Mouse (Mus musculus) cerebellum, adult 11-12 months (tissue): ENCODE measurements around the gene Luc7l3.

Experiments
- DNase-seq: peaks from one replicate; pipeline ENCODE4 v3.0.0; 2022

The Luc7l3 gene

DNA sequence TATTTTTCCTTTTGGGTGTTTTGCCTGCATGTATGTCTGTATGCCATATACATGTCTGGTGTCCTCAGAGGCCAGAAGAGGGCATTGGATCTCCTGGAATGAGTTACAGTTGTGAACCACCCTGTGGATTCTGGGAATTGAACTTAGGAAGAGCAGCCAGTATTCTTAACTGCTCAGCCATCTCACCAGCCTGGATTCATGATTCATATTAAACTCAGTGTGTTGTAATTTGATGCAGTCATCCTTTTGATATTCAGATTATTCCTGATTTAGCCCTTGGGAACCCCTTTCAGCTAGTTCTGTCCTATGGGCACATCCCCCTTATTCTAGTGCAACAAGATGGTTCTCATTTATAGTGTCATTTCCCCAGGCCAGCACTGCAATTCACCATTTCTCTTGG is 14.8 kb upstream of the Luc7l3 start:
- DNase-seq, result no peak

DNA sequence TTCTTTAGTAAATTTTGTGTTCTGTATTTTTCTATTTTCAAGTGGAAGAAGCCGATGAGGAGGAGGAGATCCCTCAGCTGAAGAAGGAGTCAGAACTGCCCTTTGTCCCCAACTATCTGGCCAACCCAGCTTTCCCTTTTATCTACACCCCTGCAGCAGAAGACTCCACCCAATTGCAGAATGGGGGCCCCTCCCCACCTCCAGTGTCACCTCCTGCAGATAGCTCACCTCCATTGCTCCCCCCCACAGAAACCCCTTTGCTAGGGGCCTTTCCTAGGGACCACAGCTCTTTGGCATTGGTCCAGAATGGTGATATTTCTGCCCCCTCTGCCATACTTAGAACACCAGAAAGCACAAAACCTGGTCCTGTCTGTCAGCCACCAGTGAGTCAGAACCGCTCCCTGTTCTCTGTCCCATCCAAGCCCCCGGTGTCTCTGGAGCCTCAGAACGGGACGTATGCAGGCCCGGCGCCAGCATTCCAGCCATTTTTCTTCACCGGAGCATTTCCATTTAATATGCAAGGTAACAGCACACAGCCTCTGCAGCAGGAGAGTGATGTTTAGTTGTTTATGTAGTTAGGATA is 12.7 kb upstream of the Luc7l3 start:
- DNase-seq, result no peak

DNA sequence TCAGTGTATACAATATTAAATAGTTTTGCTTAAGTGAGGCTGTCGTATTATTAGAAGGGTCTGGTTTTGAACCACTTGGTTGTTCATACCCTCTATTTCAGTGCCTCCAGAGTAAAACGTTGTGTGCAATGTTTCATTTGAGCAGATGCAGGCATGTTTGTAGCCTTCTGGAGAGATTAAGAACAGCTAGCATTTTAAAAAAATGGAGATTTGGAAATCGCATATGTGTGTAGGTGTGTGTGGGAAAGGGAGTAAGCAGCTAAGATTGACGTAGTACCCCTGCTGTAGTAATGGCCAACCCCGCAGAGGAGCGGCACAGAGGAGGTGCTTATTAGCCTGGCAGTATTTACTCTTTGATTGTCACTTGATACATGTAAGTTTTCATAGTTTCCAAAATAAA is 10.9 kb upstream of the Luc7l3 start:
- no peak for DNase-seq

DNA sequence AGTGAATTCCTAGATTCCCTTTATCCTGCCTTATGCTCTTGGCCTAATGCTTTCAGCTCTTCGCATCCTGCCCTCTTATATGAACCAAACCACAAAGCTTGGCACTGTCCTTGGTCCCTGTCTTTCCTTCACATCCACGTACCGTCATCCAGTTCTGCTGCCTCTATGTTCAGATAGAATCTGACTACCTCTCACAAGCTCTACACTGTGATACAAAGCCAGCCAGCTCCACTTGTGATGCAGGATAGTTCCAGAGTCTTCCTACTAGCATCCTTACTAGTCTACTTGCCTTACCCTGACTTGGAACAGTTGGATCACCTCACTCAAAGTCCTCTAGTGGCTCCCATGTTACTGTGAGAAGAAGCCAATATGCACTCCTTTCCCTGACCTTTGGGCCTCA is 8.4 kb upstream of the Luc7l3 start:
- DNase-seq, result no peak

- peak; percentile 74 for DNase-seq
These were observed 7.6 kb upstream of the Luc7l3 start for GRCm38 (mm10) chr11:94329270-94329891.

- no peak for DNase-seq
These were observed 6.8 kb upstream of the Luc7l3 start for GRCm38 (mm10) chr11:94328644-94329025.

GRCm38 (mm10) chr11:94327693-94328643 is 6.2 kb upstream of the Luc7l3 start, which contains the start of gene Ankrd40:
Gene Ankrd40, plus strand, starts transcription at chr11:94328001.
- DNase-seq, result peak; percentile 98

- peak; percentile 81 for DNase-seq
These were observed 5.2 kb upstream of the Luc7l3 start for GRCm38 (mm10) chr11:94326961-94327411.

DNA sequence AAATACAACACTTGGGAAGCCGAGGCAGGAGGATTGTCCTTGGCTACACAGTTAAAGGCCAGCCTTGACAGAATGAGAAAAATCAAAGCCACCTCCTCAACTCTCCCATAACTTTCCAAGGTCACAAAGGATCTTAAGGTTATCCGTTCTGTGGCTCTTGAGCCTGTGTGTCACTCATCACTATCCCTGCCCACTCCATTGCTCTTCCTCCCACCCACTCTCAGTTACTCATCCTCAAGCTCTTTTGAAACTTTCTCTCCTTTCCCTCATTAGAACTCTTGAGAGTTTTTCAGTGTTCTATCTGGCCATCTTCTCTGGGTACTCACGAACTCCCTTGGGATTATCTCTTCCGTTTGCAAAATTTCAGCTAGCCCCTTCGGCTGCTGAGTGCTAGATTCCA is 2.8 kb upstream of the Luc7l3 start:
- no peak for DNase-seq

DNA sequence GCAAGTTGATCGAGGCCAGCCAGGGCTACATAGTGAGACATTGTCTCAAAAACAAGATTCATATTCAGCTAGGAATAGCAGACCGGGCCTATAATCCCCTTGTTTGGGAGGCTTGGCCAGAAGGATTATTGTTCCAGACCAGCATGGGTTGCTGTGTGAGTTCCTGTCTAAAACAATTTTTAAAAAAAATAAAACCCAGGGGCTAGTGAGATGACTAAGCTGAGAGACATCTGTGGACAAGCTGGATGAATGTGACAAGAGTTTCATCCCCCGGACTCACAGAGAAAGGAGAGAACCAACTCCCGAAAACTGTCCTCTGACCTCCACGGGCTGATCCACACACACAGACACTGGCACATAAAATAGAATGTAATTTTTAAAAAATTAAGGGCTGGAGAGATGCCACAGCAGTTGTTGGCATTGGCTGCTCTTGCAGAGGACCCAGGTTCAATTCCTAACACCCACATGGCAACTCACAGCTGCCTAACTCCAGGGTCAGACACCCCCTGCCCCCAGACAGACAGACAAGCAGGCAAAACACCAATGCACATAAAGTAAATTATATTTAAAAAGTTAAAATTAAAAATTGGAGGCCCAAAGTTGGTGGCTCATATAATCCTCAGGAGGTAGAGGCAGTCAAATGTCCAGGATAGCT is 1.6 kb upstream of the Luc7l3 start:
- DNase-seq, result no peak

- DNase-seq, result no peak
These were observed 848 bp upstream of the Luc7l3 start for GRCm38 (mm10) chr11:94322636-94323035.

GRCm38 (mm10) chr11:94320969-94321930 is 538 bp downstream of the Luc7l3 start:
- DNase-seq, result no peak

DNA sequence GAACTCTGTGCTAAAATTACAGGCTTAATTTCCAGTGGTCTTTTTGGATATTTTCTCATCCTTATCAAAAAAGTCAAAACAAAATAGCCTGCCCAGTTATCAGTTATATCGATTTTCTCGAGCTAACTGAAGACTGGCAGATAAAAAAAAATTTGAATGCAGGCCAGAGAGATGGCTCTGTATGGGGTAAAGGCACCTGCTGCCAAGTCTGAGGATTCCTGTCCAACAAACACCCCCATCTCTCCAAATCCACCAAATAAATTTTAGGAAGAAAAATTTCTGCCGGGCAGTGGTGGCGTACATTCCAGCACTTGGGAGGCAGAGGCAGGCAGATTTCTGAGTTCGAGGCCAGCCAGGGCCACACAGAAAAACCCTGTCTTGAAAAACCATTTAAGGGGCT is 3.7 kb downstream of the Luc7l3 start:
- no peak for DNase-seq

GRCm38 (mm10) chr11:94317515-94317914 is 4.3 kb downstream of the Luc7l3 start:
- DNase-seq, result no peak

DNA sequence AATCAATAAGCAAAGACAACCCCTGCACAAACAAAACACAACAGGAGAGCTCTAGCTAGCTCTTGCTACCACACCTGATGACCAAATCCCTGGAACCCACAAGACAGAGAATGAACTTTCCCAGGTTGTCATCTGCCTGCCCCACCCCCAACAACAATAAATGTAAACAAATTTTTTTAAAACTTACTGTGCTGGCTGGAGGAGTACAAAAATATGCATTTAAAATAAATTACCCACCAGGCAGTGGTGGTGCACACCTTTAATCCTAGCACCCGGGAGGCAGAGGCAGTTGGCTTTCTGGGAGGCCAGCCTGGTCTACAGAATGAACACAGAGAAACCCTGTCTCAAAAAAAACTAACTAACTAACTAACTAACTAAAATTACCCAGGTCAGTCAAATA is 4.8 kb downstream of the Luc7l3 start:
- no peak for DNase-seq

GRCm38 (mm10) chr11:94316528-94316927 is 5.3 kb downstream of the Luc7l3 start:
- DNase-seq, result no peak

GRCm38 (mm10) chr11:94315308-94315707 is 6.5 kb downstream of the Luc7l3 start:
- no peak for DNase-seq

GRCm38 (mm10) chr11:94314098-94314652 is 7.6 kb downstream of the Luc7l3 start:
- DNase-seq, result no peak

- DNase-seq, result no peak
These were observed 9.1 kb downstream of the Luc7l3 start for GRCm38 (mm10) chr11:94312733-94313132.

DNA sequence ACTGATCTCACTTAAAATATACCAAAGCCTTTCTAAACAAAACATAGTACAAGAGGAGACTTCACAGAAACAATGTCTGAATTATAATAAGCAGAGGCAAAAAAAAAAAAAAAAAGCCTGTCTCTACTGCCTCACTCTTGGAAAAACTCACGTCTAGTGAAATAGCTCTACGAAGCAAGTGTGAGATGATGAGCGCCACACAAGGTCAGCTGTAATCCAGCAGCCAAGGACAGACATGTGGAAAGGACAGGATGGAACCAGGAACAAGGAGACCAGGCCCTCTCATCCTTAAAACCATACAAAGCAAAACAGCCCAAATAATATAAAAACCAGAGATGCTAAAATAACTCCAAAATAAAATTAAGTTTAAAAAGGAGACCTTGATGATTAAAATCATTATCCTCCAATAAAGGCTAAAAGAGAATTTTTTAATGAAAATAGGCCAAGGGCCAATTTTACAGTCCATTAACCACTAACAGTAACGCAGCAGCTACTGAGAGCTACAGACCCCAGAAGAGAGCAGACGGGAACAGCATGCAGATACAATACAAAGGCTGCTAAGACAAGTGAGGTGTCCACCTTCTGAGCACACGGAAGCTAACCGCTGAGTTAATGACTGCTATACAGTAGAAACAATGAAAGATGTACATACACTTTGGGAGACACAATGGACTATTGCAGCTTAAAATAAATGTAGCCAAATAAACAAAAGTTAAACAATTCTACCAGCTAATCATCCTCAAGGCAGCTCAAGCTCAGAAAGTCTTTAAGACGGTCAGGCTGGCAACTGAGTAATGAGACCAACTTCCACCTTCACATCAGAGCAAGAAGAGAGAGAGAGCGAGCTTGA is 26.6 kb downstream of the Luc7l3 start:
- no peak for DNase-seq
